27 mouse cellular contexts compared by ENCODE assay signal in the genomic region with DNA sequence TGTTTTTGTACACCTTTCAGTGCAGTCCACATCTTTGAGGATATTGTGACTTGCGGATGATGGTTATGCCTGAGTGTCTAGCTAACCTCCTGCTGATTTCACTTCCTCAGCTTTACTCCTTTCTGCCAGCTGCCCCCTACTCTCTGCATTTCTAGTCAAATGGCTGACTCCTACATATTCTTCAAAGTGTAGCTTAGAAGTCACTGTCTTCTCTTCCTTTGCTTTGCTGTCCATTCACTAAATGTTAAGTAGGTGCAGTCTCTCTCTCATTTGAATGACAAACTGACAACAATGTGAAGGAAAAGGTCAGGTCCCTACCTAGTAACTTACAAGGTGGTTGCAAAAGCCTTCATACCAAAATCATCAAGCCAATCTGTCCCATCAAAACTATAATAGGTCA.
"Had no signal": no experiment of that assay in that cellular context is flagged by ENCODE, and none has a peak within 500 bp of the region (broad histone marks: within the 10 kb centered on the region; RNA-seq: fewer than 3 reads in every experiment).

No protein-coding gene starts in this region.

- H3K4me3 ChIP-seq: gastrocnemius, adult 2 months; heart, embryonic 10.5 days; heart, embryonic 12.5 days; hindbrain, embryonic 10.5 days; hindbrain, embryonic 12.5 days; intestine, embryonic 15.5 days; layer of hippocampus, adult 2 months; left cerebral cortex, adult 2 months; limb, embryonic 13.5 days; limb, embryonic 15.5 days; liver, embryonic 12.5 days had no signal

- ATAC-seq: hindbrain, embryonic 16.5 days; inflammation-experienced regulatory T-cells, adult 6 months; intestine, embryonic 15.5 days; intestine, postnatal 0 days; liver, embryonic 12.5 days had no signal

- H3K27me3 ChIP-seq: heart, embryonic 12.5 days; hindbrain, embryonic 12.5 days; intestine, embryonic 15.5 days; limb, embryonic 13.5 days; limb, embryonic 15.5 days; liver, embryonic 12.5 days had no signal

- H3K4me2 ChIP-seq: heart, embryonic 12.5 days; hindbrain, embryonic 12.5 days; hindbrain, embryonic 14.5 days; intestine, embryonic 15.5 days; limb, embryonic 13.5 days; limb, embryonic 15.5 days; liver, embryonic 12.5 days had no signal

- H3K9ac ChIP-seq: heart, embryonic 12.5 days; hindbrain, embryonic 12.5 days; hindbrain, embryonic 14.5 days; intestine, embryonic 15.5 days; limb, embryonic 13.5 days; limb, embryonic 15.5 days; liver, embryonic 12.5 days; liver, embryonic 14.5 days had no signal

- DNase-seq: gastrocnemius, adult 2 months; gastrocnemius, postnatal 10 days; gastrocnemius, postnatal 25 days; heart, adult 18-20 months; heart, postnatal 10 days; heart, postnatal 4 days; kidney, adult 18-20 months; kidney, adult 8-10 months; kidney, postnatal 10 days; kidney, postnatal 25 days; kidney, postnatal 4 days; left cerebral cortex, postnatal 4 days had no signal

- H3K4me1 ChIP-seq: heart, embryonic 10.5 days; heart, embryonic 12.5 days; hindbrain, embryonic 10.5 days; hindbrain, embryonic 12.5 days; intestine, embryonic 15.5 days; limb, embryonic 13.5 days; limb, embryonic 15.5 days; liver, embryonic 12.5 days had no signal

- H3K27ac ChIP-seq: gastrocnemius, adult 2 months; heart, embryonic 10.5 days; hindbrain, embryonic 10.5 days; hindbrain, embryonic 12.5 days; hindbrain, embryonic 14.5 days; intestine, embryonic 15.5 days; layer of hippocampus, adult 2 months; left cerebral cortex, adult 2 months; limb, embryonic 13.5 days; limb, embryonic 15.5 days; liver, embryonic 12.5 days; liver, embryonic 14.5 days had no signal

- H3K9me3 ChIP-seq: heart, embryonic 10.5 days; heart, embryonic 12.5 days; hindbrain, embryonic 10.5 days; hindbrain, embryonic 12.5 days; intestine, embryonic 15.5 days; limb, embryonic 15.5 days had no signal

- H3K36me3 ChIP-seq: heart, embryonic 10.5 days; heart, embryonic 12.5 days; hindbrain, embryonic 10.5 days; hindbrain, embryonic 12.5 days; intestine, embryonic 15.5 days; limb, embryonic 13.5 days; limb, embryonic 15.5 days; liver, embryonic 12.5 days had no signal
